Mouse (Mus musculus) hindbrain, embryonic 10.5 days (tissue): Measurements from ENCODE around the gene Fmnl3. TPM values are rescaled to one million over a fixed set of nuclear protein-coding genes. Genes with fewer than 3 reads are reported as not detected.

Source experiments
- DNase-seq: peaks from one replicate; pipeline ENCODE4 v3.0.0-alpha.2; 2017; ENCODE audit warnings: low spot score
- H3K27ac ChIP-seq: fragments of 300-500 bp; sonication (generic); 2 replicates; pipeline ENCODE4 v1.5.1; 2016; ENCODE audit warnings: mild to moderate bottlenecking, moderate library complexity
- H3K27me3 ChIP-seq: fragments of 300-500 bp; sonication (generic); 2 replicates; pipeline ENCODE4 v1.6.1; 2016; ENCODE audit warnings: mild to moderate bottlenecking; ENCODE audit not compliant: poor library complexity, insufficient read depth, severe bottlenecking
- H3K36me3 ChIP-seq: fragments of 300-500 bp; sonication (generic); 2 replicates; pipeline ENCODE4 v1.6.1; 2016; ENCODE audit warnings: mild to moderate bottlenecking, moderate library complexity
- H3K4me1 ChIP-seq: fragments of 300-500 bp; sonication (generic); replicated peaks from 2 replicates; pipeline ENCODE4 v1.6.1; 2016; ENCODE audit warnings: mild to moderate bottlenecking
- H3K4me3 ChIP-seq: fragments of 300-500 bp; sonication (generic); 2 replicates; pipeline ENCODE4 v1.5.1; 2016; ENCODE audit warnings: mild to moderate bottlenecking, moderate library complexity
- H3K9me3 ChIP-seq: fragments of 300-500 bp; sonication (generic); 2 replicates; pipeline ENCODE4 v1.6.1; 2016; ENCODE audit warnings: mild to moderate bottlenecking, moderate library complexity
- WGBS: fragments of 180-500 bp; shearing (Covaris S2); methylation state at CpG from one replicate; pipeline ENCODE4 v1.1.7; 2016; 5-methylcytosine and 5-hydroxymethylcytosine counted together
- polyA plus RNA-seq: library from polyadenylated mRNA; unstranded; fragments of >200 nt; fragmentation: Nextera tagmentation; extraction: Ambion mirVana; gene quantifications from 2 replicates; pipeline ENCODE4 v1.2.1, GENCODE M21; 2016

Fmnl3 gene
- polyA plus RNA-seq, 1 experiment from 2014 or later = 10.7 TPM

DNA sequence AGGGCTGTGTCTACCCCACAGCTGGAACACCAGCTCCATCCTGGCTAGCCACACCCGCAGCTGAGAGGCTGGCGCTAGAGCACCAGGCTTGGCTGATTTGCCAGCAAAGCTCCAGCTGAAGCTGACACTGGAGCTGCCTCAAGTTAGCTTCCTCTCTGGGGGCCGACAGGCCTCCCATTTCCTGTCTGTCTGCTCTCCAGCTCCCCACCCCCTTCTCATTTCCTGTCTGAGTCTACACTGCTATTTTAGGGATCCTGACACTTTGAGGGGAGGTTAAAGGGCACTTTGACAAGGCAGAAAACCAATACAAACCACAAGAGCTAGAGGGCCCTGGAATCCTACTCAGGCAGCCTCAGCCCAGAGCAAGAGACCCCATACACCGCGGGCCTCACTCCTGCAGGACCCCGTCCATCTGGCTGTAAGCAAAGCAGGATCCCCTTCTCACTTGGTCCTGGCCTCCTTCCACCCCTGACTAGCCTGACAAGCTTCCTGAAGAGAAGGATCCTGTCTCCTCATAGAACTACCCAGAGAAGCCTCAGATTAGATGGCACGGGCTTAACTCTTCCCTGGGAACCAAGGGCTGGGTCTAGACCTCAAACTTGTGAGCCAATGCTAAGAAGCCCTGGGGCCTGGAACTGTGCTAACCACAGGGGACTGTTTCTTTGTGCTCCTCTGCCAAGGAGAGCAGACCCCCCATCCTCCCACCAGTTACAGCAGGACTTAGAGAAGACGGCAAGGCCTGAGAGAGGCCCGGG lies 37.2 kb downstream of the Fmnl3 start:
- Histone ChIP-seq H3K9me3 (no peaks in the 10 kb centered on the region), H3K36me3 (peaks cover 35% of the 10 kb centered on the region), H3K27me3 (0 out of 2 replicates have a peak, but pooled peaks cover 6% of the 10 kb centered on the region), H3K4me3 (no peak overlapping the region), H3K4me1 (peaks cover 67% of the 10 kb centered on the region), H3K27ac (peak overlapping the region; percentile 83)
- DNase-seq = peak; percentile 74
- 57% methylated on average over 9 of the region's 9 CpGs for WGBS

DNA sequence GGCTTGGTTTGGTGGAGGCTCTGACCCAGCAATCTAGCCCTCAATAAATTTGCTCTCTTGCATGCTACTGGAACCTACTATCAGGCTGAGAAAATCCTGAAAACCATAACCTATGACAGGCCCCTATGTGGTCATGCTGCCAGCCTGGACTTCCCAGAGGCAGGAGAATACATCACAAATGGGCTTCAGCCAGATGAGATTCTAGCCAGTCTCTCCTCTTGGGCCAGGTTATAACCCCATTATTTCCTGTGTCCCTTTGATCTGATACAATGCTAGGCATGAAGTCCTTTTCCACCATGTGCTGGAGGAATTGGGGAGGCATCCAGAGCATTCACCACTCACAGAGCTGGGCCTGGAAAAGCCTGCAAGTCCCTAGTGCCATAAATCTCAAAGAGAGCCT lies 38.2 kb downstream of the Fmnl3 start:
- H3K4me1 ChIP-seq = peaks cover 61% of the 10 kb centered on the region
- H3K4me3 ChIP-seq = no peak overlapping the region
- peak overlapping the region; percentile 83 for H3K27ac ChIP-seq
- no peak for DNase-seq
- H3K27me3 ChIP-seq = 0 out of 2 replicates have a peak, but pooled peaks cover 6% of the 10 kb centered on the region
- H3K36me3 ChIP-seq = peaks cover 44% of the 10 kb centered on the region
- no peaks in the 10 kb centered on the region for H3K9me3 ChIP-seq

DNA sequence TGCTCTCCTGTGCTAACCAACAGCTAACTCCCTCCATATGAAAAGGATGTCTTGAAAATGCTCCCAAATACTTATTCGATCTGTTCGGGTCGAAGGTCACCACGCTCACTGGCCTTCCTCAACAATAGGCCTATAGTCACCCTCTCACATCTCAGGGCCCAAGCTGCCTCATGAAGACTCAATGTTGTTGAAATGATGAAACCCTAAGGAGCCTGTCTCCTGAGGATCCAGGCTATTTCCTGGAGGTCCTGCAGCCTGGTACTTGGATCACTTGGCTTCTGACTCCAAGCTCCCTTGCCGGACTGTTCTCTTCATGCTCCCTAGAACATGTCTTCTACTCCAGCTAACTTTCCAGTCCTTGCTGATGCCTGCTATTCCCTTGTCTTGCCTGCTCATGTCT lies 38.9 kb downstream of the Fmnl3 start:
- H3K4me1 ChIP-seq = peaks cover 58% of the 10 kb centered on the region

DNA sequence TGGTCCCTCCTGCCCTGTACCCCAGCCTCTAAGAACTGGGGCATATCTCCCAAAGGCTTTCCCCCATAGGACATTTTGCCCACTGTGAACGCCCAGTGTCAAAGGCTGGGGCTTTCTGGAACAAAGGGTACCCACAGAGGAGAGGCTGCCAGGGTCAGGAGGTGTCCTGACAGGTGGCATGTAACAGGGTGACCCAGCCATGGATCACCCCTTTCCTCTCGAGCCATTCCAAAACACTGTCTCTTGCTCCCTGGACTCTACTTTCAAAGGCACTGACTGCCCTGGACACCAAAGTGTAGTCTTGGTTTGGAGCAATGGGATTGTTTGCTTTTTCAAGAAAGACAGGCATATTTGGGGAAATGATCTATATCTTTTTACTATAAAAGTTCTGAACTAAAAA lies 40.0 kb downstream of the Fmnl3 start:
- WGBS = 64% methylated on average over 2 of the region's 2 CpGs
- H3K27ac ChIP-seq = no peak overlapping the region
- peaks cover 61% of the 10 kb centered on the region for H3K36me3 ChIP-seq
- no peak for DNase-seq
- H3K9me3 ChIP-seq = no peaks in the 10 kb centered on the region
- 0 out of 2 replicates have a peak, but pooled peaks cover 6% of the 10 kb centered on the region for H3K27me3 ChIP-seq
- peaks cover 58% of the 10 kb centered on the region for H3K4me1 ChIP-seq
- H3K4me3 ChIP-seq = no peak overlapping the region

More for the DNA sequence above, 38.9 kb downstream of the Fmnl3 start:
- Histone ChIP-seq H3K27me3 (0 out of 2 replicates have a peak, but pooled peaks cover 6% of the 10 kb centered on the region), H3K36me3 (peaks cover 52% of the 10 kb centered on the region), H3K4me3 (no peak overlapping the region), H3K9me3 (no peaks in the 10 kb centered on the region), H3K27ac (peak overlapping the region; percentile 83)
- 44% methylated on average over 5 of the region's 5 CpGs for WGBS
- no peak for DNase-seq

DNA sequence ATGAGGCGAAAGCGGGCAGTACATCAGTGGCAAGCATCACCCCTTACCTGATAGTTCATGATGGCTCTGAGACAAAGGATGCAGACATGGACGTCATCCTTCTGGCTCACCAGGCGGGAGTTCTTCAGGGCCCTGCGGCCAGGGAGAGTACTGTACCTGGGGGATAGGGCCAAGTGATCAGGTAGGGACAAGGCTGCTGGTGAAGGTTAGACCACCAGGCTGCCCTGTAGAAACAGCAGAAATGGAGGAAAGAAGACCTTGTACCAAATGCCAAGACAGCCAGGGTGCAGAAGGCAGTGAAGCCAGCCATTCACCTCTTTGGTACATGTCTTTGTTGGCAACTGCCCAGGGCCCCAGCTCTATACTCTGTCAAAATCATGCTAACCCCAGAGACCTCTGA lies 42.3 kb downstream of the Fmnl3 start:
- peaks cover 41% of the 10 kb centered on the region for H3K4me1 ChIP-seq
- peaks cover 75% of the 10 kb centered on the region for H3K36me3 ChIP-seq
- 0 out of 2 replicates have a peak, but pooled peaks cover 6% of the 10 kb centered on the region for H3K27me3 ChIP-seq
- no peak for DNase-seq
- no peak overlapping the region for H3K27ac ChIP-seq
- 93% methylated on average over 5 of the region's 5 CpGs for WGBS
- H3K9me3 ChIP-seq = no peaks in the 10 kb centered on the region
- H3K4me3 ChIP-seq = no peak overlapping the region

DNA sequence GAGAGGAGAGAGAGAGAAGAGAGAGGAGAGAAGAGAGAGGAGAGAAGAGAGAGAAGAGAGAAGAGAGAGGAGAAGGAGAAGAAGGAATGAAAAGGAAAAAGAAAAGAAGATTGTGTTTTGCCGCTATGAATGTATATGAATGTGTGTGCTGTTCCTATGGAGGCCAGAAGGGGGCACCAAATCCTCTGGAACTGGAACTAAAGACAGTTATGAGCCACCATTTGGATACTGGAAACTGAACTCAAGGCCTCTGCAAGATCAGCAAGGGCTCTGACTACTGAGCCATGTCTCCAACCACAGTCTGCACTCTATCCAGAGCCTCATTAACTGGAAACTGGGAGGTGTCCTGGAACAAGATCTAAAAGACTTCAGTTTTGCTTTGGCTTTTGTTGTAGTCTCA lies 43.3 kb downstream of the Fmnl3 start:
- DNase-seq = no peak
- Histone ChIP-seq H3K36me3 (peaks cover 86% of the 10 kb centered on the region), H3K4me1 (peaks cover 31% of the 10 kb centered on the region), H3K27me3 (0 out of 2 replicates have a peak, but pooled peaks cover 6% of the 10 kb centered on the region), H3K27ac (no peak overlapping the region), H3K9me3 (no peaks in the 10 kb centered on the region), H3K4me3 (no peak overlapping the region)
- WGBS = 70% methylated on average over 1 of the region's 1 CpGs

DNA sequence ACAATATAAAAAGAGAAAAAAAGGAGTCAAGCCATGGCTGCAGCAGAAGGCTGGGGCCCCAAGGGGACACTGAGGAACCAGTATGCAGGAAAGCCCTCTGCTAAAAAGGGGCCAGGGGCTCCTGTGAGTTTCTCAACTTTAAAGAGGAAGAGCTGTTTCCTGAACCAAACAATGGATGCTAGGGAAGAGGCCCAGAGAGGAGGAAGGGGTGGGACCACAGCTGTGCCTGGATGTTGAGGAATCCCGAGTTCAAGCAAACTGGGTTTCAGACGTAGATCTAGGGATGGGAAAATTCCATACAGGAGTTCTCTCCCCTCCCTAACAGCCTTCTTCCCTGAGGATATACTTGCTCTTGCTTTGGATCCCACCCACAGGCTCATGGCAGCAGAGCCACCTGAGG lies 43.9 kb downstream of the Fmnl3 start:
- Histone ChIP-seq H3K27me3 (0 out of 2 replicates have a peak, but pooled peaks cover 6% of the 10 kb centered on the region), H3K27ac (no peak overlapping the region), H3K36me3 (peaks cover 86% of the 10 kb centered on the region), H3K4me1 (peaks cover 25% of the 10 kb centered on the region), H3K4me3 (no peak overlapping the region), H3K9me3 (no peaks in the 10 kb centered on the region)
- WGBS = 54% methylated on average over 2 of the region's 2 CpGs
- DNase-seq = no peak

DNA sequence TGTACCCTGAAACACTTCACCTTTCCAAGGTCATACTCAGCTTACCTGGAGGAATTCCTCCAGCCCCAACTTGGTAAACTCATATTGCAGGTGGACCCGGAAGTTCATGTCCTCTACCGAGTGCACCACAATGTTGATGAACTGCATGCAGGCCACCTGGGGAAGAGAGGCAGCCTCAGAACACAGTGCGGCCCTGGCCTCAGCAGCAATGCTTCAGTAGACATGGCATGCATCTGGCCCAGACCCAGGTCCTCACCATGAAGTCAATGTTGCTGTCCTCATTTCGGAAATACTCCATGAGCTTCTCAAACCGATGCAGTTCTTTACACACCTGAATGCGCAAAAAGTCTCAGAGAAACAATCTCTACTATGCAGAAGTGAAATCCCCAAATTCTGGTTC lies 44.7 kb downstream of the Fmnl3 start:
- Histone ChIP-seq H3K4me3 (no peak overlapping the region), H3K4me1 (peaks cover 17% of the 10 kb centered on the region), H3K36me3 (peaks cover 93% of the 10 kb centered on the region), H3K27ac (no peak overlapping the region), H3K9me3 (no peaks in the 10 kb centered on the region), H3K27me3 (0 out of 2 replicates have a peak, but pooled peaks cover 6% of the 10 kb centered on the region)
- no peak for DNase-seq
- 92% methylated on average over 6 of the region's 6 CpGs for WGBS

DNA sequence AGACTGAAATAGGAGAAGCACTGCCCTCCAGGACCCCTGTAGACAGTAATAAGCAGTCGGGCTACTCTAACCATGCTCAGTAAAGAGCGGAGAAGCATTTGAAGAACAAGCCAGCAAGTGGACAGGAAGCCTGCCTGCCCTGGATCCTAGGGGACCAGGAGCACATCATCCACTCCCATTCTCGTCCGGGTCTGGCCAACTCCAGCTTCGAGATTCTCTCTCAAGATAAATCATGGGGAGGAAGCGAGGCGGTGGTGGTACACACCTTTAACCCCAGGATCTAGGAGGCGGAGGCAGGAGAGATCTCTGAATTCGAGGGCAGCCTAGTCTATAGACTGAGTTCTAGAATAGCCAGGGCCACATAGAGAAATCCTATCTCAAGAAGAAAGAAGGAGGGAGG lies 46.1 kb downstream of the Fmnl3 start:
- no peaks in the 10 kb centered on the region for H3K9me3 ChIP-seq
- no peak overlapping the region for H3K27ac ChIP-seq
- peaks cover 99% of the 10 kb centered on the region for H3K36me3 ChIP-seq
- WGBS = 91% methylated on average over 9 of the region's 9 CpGs
- no peaks in the 10 kb centered on the region for H3K27me3 ChIP-seq
- H3K4me3 ChIP-seq = no peak overlapping the region
- H3K4me1 ChIP-seq = peaks cover 10% of the 10 kb centered on the region
- no peak for DNase-seq

DNA sequence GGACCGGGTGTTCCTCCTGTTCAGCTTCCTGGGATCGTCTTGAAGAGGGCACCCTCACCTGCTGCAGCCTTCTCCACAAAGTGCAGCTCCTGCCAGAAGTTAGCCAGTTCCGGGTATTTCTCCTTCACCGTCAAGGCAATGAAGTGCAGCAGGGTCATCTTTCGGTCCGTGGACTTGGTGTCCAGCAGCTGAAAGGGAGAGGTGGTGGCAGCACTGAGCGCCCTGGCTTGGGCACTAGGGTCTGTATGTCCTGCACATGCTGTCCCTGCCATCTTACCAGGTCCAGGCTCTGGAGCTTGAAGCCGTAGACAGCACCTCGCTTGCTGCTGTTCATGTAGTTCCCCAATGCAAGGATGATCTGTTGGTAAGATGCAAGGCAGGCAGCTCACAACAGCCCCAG lies 49.3 kb downstream of the Fmnl3 start:
- Histone ChIP-seq H3K27me3 (no peaks in the 10 kb centered on the region), H3K9me3 (no peaks in the 10 kb centered on the region), H3K4me1 (peaks cover 9% of the 10 kb centered on the region), H3K36me3 (peaks cover 100% of the 10 kb centered on the region), H3K27ac (no peak overlapping the region), H3K4me3 (no peak overlapping the region)
- DNase-seq = no peak
- WGBS = 87% methylated on average over 9 of the region's 9 CpGs

DNA sequence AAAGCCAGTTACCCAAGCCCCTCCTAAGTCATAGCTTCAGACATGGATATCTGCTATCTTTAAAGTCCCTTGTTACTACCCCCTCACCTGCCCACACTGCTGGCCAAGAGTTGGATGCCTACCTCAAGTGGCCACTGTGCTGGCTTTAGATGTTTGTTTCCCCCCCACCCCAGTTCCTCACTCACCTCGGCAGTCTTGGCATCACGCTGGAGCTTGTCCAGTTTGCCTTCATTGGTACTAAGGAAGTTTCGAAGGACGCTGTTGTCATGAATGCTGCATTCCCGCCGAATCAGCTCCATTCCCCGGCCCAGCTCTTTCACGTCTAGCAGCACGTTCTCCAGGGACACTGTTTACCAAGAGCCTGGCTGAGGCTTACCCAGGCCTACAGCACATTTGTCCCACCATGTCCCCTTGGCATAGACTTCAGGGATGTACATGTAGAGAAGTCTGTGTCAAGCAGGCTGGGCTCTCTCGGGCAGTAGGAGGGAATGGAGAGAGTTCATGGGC lies 50.1 kb downstream of the Fmnl3 start:
- H3K9me3 ChIP-seq = no peaks in the 10 kb centered on the region
- DNase-seq = no peak
- H3K36me3 ChIP-seq = peaks cover 100% of the 10 kb centered on the region
- H3K27me3 ChIP-seq = no peaks in the 10 kb centered on the region
- no peak overlapping the region for H3K27ac ChIP-seq
- 89% methylated on average over 10 of the region's 10 CpGs for WGBS
- H3K4me1 ChIP-seq = peaks cover 9% of the 10 kb centered on the region
- H3K4me3 ChIP-seq = no peak overlapping the region

DNA sequence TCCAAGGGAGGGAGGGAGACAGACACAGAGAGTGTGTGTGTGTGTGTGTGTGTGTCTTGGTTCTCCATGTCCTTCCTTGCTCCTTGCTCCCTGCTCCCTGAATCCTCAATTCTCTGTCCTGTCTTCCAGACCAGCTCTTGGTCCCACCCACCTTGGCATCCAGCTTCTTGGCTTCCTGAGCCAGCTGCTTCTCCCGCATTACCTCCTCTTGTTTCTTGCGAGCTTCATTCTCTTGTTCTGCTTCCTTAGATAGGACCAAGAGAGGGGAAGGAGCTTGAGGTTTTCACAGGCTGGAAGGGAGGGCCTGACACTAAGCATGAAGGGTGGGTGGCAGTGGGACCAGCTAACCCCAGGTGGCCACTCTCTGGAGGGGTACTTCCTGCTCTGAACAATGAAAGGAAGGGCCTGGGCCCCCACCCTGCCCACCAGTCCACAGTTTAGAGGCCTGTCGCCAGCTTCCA lies 50.8 kb downstream of the Fmnl3 start:
- Histone ChIP-seq H3K27ac (no peak overlapping the region), H3K9me3 (no peaks in the 10 kb centered on the region), H3K27me3 (no peaks in the 10 kb centered on the region), H3K36me3 (peaks cover 100% of the 10 kb centered on the region), H3K4me3 (no peak overlapping the region), H3K4me1 (peaks cover 9% of the 10 kb centered on the region)
- DNase-seq = no peak
- WGBS = 79% methylated on average over 3 of the region's 3 CpGs

DNA sequence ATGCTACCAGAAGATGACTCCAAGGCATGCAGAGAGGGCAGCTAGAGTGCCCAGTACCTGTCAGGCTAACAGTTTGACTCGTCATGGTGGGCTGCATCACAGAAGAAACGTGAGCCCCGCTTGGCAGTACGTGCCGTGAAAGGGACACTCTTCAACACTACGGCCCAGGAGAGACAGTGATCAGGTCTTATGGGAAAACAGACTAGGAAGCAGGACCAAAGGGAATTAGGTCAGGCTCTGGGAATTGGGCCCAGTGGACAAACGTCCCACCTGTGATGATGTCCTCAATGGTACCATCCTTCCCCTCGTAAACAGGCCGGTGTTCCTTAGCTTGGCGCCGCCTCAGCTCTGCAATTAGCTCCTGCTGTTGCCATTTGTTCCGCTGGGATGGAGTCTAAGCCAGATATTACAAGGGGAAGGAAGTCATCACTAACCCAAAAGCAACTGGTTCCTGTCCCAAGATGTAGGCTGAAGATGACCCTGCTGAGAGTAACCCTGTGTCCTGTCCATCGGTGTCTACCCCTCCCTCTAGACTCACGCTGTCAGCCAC lies 51.3 kb downstream of the Fmnl3 start:
- H3K27me3 ChIP-seq = no peaks in the 10 kb centered on the region
- H3K4me3 ChIP-seq = no peak overlapping the region
- no peaks in the 10 kb centered on the region for H3K9me3 ChIP-seq
- H3K27ac ChIP-seq = no peak overlapping the region
- H3K36me3 ChIP-seq = peaks cover 100% of the 10 kb centered on the region
- 87% methylated on average over 14 of the region's 14 CpGs for WGBS
- H3K4me1 ChIP-seq = peaks cover 9% of the 10 kb centered on the region
- no peak for DNase-seq
